Mouse (Mus musculus) lung, postnatal 0 days (tissue): ENCODE measurements around the gene Slc27a2. TPM values are rescaled to one million over a fixed set of nuclear protein-coding genes. Genes with fewer than 3 reads are reported as not detected.

ENCODE experiments used
- ATAC-seq: fragments of 200-750 bp; cut with Nextera tagmentation; 2 replicates; pipeline ENCODE4 v1.8.0; 2017; ENCODE audit warnings: moderate library complexity
- DNase-seq: peaks from one replicate; pipeline ENCODE4 v3.0.0-alpha.2; 2016; ENCODE audit warnings: low spot score
- H3K27ac ChIP-seq: fragments of 300-500 bp; sonication (generic); 2 replicates; pipeline ENCODE4 v1.5.1; 2014; ENCODE audit warnings: antibody characterized with exemption, mild to moderate bottlenecking, low read length, mixed read lengths
- H3K27me3 ChIP-seq: fragments of 300-500 bp; sonication (generic); replicated peaks from 2 replicates; pipeline ENCODE4 v1.6.1; 2014; ENCODE audit warnings: low read length, mixed read lengths; ENCODE audit not compliant: insufficient read depth
- H3K36me3 ChIP-seq: fragments of 300-500 bp; sonication (generic); 2 replicates; pipeline ENCODE4 v1.6.1; 2014; ENCODE audit warnings: low read length, mixed read lengths; ENCODE audit not compliant: insufficient read depth
- H3K4me1 ChIP-seq: fragments of 300-500 bp; sonication (generic); 2 replicates; pipeline ENCODE4 v1.6.1; 2014; ENCODE audit warnings: antibody characterized with exemption, low read depth, low read length, mixed read lengths; ENCODE audit not compliant: insufficient read depth
- H3K4me2 ChIP-seq: fragments of 300-500 bp; sonication (generic); replicated peaks from 2 replicates; pipeline ENCODE4 v1.6.1; 2014; ENCODE audit warnings: low read depth, mild to moderate bottlenecking, low read length, moderate library complexity, mixed read lengths
- H3K4me3 ChIP-seq: fragments of 300-500 bp; sonication (generic); 2 replicates; pipeline ENCODE4 v1.5.1; 2014; ENCODE audit warnings: low read depth, low read length
- H3K9ac ChIP-seq: fragments of 300-500 bp; sonication (generic); replicated peaks from 2 replicates; pipeline ENCODE4 v1.6.1; 2014; ENCODE audit warnings: low read depth, mild to moderate bottlenecking
- H3K9me3 ChIP-seq: fragments of 300-500 bp; sonication (generic); 2 replicates; pipeline ENCODE4 v1.6.1; 2016; ENCODE audit warnings: low read length, mixed read lengths
- CTCF ChIP-seq: IDR thresholded peaks from 2 replicates; pipeline ENCODE4 v1.5.1; 2016; ENCODE audit warnings: antibody characterized with exemption, mild to moderate bottlenecking
- EP300 ChIP-seq: IDR thresholded peaks from 2 replicates; pipeline ENCODE4 v1.6.1; 2016; ENCODE audit warnings: antibody characterized with exemption, mild to moderate bottlenecking, control low read depth
- WGBS: fragments of 180-500 bp; shearing (Covaris S2); extraction: QIAGEN DNeasy Blood & Tissue Kit; methylation state at CpG from one replicate; pipeline ENCODE4 v1.1.7; 2014; 5-methylcytosine and 5-hydroxymethylcytosine counted together
- polyA plus RNA-seq: library from polyadenylated mRNA; unstranded; fragments of >200 nt; fragmentation: Nextera tagmentation; extraction: Ambion mirVana; gene quantifications from 2 replicates; pipeline ENCODE4 v1.2.1, GENCODE M21; 2015

Gene Slc27a2
- polyA plus RNA-seq, 1 experiment from 2014 or later, result 1.0 TPM

DNA sequence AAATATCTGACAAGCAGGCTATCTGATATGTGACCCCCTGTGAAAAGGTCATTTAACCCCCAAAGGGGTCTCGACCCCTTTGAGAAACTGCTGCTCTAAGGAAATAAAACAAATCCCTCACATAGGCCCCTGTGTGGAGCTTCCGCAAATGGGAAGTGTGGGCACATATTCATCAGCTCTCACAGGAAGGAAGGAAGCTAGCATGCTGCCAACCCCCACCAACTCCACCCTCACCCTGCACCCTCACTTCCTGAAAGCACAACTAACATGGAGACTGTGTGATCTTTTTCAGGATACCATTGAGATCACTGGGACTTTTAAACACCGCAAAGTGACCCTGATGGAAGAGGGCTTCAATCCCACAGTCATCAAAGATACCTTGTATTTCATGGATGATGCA, 35.3 kb downstream of the Slc27a2 start:
- 59% methylated on average over 3 of the region's 3 CpGs for WGBS
- Histone ChIP-seq H3K4me2 (no peak overlapping the region), H3K4me3 (no peak overlapping the region), H3K9me3 (no peaks in the 10 kb centered on the region), H3K9ac (no peak overlapping the region), H3K4me1 (no peaks in the 10 kb centered on the region), H3K27ac (no peak overlapping the region), H3K27me3 (no peaks in the 10 kb centered on the region), H3K36me3 (no peaks in the 10 kb centered on the region)
- TF ChIP-seq EP300, result no peak; the same call in 1 of the 2 replicates
- TF ChIP-seq CTCF, result no peak
- ATAC-seq (no peak), DNase-seq (no peak)

DNA sequence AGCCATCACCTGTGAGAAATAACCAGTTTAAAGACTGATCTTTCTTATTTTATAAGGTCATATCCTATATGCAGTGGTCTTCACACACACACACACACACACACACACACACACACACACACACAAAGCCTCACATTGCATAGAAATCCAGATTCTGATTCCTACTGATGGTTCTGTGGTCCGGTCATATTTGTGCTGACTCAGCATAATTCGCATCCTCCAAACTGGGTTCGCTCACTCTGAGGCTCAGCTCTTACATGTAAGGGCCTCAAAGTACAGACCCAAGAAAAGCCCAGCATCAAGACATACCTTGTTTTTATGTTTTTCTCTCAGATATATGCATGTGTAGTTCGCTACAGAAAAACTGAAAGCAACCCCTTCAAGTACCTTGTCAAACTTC, 39.1 kb downstream of the Slc27a2 start:
- Histone ChIP-seq H3K9me3 (no peaks in the 10 kb centered on the region), H3K4me1 (no peaks in the 10 kb centered on the region), H3K4me3 (no peak overlapping the region), H3K36me3 (no peaks in the 10 kb centered on the region), H3K27me3 (no peaks in the 10 kb centered on the region), H3K27ac (no peak overlapping the region), H3K9ac (no peak overlapping the region), H3K4me2 (no peak overlapping the region)
- DNase-seq (no peak), ATAC-seq (no peak)
- WGBS, result 90% methylated on average over 4 of the region's 4 CpGs
- no peak for TF ChIP-seq CTCF
- no peak for TF ChIP-seq EP300

DNA sequence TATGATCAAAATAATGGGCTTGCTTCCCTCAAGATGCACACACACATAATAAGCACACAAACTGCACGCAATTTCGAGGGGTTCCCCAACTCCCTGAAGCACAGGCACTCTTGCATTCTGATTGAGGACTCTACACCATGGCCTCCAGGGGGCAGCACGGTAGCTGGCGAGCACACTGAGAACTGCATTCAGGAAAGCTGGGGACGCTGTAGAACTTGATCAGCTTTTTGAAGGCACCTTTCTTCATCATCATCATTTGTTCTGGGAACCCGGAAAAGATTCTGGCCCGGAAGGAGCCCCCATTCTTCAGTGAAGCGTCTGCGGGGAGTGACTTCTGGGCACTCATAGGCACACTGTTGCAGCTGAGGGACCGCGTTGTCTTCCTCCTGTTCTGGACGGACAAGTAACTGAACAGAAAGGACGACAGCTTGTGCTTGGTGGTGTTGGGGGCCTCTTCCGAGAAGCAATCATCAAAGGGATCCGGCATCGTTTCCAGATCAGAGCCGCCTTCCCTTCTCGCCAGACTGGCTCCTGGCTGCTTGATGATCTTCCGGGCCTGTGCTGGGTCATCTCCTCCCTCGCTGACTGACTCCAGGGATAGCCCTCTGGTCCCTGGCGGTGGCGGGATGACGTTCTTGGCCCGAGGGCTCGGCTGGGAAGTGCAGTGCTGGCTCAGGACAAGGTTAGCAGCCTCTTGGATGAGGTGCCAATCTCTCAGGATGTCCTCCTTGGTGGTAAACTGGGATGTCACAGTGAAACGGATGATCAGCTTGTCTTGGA, 41.8 kb downstream of the Slc27a2 start:
- Histone ChIP-seq H3K36me3 (no peaks in the 10 kb centered on the region), H3K27ac (no peak overlapping the region), H3K27me3 (no peaks in the 10 kb centered on the region), H3K4me1 (no peaks in the 10 kb centered on the region), H3K9ac (0 out of 2 replicates have a peak overlapping the region, but pooled peaks have one; percentile 29), H3K9me3 (no peaks in the 10 kb centered on the region), H3K4me2 (peak overlapping the region; percentile 59), H3K4me3 (peak overlapping the region; percentile 37)
- ATAC-seq (peak; percentile 59), DNase-seq (peak; percentile 86)
- 26% methylated on average over 26 of the region's 26 CpGs for WGBS
- TF ChIP-seq EP300 (no peak), CTCF (peak; percentile 94)

DNA sequence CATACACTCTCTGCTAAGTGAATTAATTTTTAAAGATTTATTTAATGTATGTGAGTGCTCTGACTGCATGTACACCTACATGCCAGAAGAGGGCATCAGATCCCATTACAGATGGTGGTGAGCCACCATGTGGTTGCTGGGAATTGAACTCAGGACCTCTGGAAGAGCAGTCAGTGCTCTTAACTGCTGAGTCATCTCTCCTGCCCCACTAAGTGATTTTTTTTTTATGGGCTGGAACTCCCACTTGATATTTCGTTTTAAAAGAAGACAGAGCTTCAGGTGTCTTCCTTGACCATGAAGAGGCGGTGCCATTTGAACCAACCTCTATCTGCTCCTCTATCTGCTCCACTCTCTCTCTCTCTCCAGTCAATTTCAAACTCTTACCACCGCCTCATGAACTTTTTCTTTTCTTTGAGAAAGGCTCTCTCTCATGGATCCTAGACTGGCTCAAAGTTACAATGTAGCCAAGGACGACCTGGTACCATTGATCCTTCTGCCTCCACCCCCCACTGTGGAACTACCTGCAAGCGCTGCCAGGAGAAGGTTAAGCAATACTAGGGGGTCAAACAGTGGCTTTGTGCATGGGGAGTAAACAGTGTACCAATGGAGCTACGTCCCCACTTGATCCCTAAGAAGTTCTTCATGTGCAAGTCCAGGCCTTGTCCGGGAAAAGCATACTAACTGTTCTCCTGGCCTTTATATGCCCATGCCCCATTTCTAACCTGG, 44.3 kb downstream of the Slc27a2 start:
- no peak overlapping the region for H3K4me2 ChIP-seq

DNA sequence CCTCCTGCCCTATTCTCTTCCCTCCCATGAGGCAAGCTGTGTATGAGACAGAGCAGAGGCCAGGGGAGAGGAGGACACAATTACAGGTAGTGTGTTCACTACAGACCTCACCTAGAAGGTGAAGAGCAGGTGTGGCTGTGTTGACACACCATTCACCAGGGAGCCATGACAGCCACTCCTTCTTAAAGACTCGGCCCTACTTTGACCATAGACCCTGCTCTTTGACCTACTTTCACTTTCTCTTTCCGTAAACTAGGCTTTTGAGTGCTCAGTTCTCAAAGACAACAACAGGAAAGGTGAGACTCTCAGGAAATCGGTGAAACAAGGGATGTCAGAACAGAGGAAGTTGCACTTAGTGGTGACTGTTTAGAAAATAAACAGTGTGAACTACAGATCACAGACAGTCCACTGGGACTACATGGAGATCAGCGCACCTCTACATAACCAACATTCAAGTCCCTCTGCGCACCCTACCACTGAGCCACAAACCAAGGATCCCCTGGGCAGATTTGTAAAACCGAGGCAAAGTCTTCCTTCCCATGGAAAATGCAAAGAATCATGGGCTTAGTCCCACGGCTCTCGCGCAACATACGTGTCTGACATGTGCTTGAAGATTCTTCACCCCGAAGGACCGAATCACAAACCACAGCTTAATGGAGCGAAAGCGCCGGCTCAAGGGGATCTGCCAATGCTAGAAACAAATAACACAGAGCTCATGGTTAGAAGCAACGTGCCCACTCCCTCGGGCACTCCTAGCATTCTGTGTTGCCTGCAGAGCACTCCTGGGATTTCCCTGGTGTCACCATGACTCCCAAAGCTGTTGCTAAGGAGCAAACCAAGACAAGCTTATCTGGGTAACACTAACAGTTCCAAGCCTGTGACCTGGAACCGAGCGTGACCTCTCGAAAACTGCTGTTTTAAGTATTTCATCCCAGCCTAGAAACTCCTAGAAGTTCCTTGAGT, 45.4 kb downstream of the Slc27a2 start:
- peak overlapping the region; percentile 3; the same call in 1 of the 2 replicates for H3K4me2 ChIP-seq
- 68% methylated on average over 20 of the region's 20 CpGs for WGBS
- peak; percentile 74 for ATAC-seq

More for the DNA sequence above, 44.3 kb downstream of the Slc27a2 start:
- ATAC-seq, result no peak
- Histone ChIP-seq H3K27me3 (no peaks in the 10 kb centered on the region), H3K36me3 (no peaks in the 10 kb centered on the region), H3K9ac (no peak overlapping the region), H3K4me1 (no peaks in the 10 kb centered on the region), H3K9me3 (no peaks in the 10 kb centered on the region), H3K27ac (peak overlapping the region; percentile 51; the same call in 1 of the 2 replicates), H3K4me3 (no peak overlapping the region)
- DNase-seq, result no peak
- 85% methylated on average over 7 of the region's 7 CpGs for WGBS
- no peak for TF ChIP-seq CTCF
- no peak for TF ChIP-seq EP300

More for the DNA sequence above, 45.4 kb downstream of the Slc27a2 start:
- Histone ChIP-seq H3K9me3 (no peaks in the 10 kb centered on the region), H3K27me3 (no peaks in the 10 kb centered on the region), H3K4me3 (no peak overlapping the region), H3K4me1 (no peaks in the 10 kb centered on the region), H3K9ac (no peak overlapping the region), H3K36me3 (no peaks in the 10 kb centered on the region), H3K27ac (peak overlapping the region; percentile 51)
- peak; percentile 75 for DNase-seq
- TF ChIP-seq CTCF (no peak), EP300 (peak; percentile 51; the same call in 1 of the 2 replicates)
